Mouse (Mus musculus) liver, adult 2 months (tissue): ENCODE data around the gene Wdfy4.

Experiments used
- CTCF ChIP-seq: fragments of 200-500 bp; IDR thresholded peaks from 2 replicates; pipeline ENCODE4 v1.5.1; 2011; ENCODE audit warnings: low read depth, low read length, control low read depth
- POLR2A ChIP-seq: fragments of 200-500 bp; IDR thresholded peaks from 2 replicates; pipeline ENCODE4 v1.6.1; 2011; ENCODE audit warnings: low read length, control low read depth; ENCODE audit not compliant: insufficient read depth; ENCODE audit errors: extremely low read depth

- TF ChIP-seq CTCF (no peak), POLR2A (no peak)
These were observed 274.1 kb downstream of the Wdfy4 start for GRCm38 (mm10) chr14:32911187-32911586.
